Mouse (Mus musculus) C2C12 (cell line): ENCODE measurements around the gene Gif. TPM values are rescaled to one million over a fixed set of nuclear protein-coding genes. Genes with fewer than 3 reads are reported as not detected.

Source experiments
- H3K27me3 ChIP-seq: one replicate; pipeline ENCODE4 v1.6.1; 2011; ENCODE audit not compliant: control insufficient read depth, insufficient read depth, insufficient read length
- H3K36me3 ChIP-seq: one replicate; pipeline ENCODE4 v1.6.1; 2011; ENCODE audit not compliant: control insufficient read depth, insufficient read depth
- H3K4me3 ChIP-seq: one replicate; pipeline ENCODE4 v1.5.1; 2011; ENCODE audit warnings: mild to moderate bottlenecking, control low read depth; ENCODE audit not compliant: poor library complexity, insufficient read depth, severe bottlenecking
- H3K79me2 ChIP-seq: one replicate; pipeline ENCODE4 v1.6.1; 2011; ENCODE audit not compliant: control insufficient read depth, insufficient read depth
- H3K79me3 ChIP-seq: one replicate; pipeline ENCODE4 v1.6.1; 2011; ENCODE audit warnings: low read depth, control low read depth
- H3ac ChIP-seq: one replicate; pipeline ENCODE3; 2011; ENCODE audit warnings: low read depth; ENCODE audit not compliant: control insufficient read depth, insufficient read length
- CEBPB ChIP-seq: IDR thresholded peaks from one replicate; pipeline ENCODE4 v1.6.1; 2011; ENCODE audit warnings: low read depth, mild to moderate bottlenecking, control low read depth, moderate library complexity
- CTCF ChIP-seq: IDR thresholded peaks from one replicate; pipeline ENCODE4 v1.5.1; 2011; ENCODE audit not compliant: control insufficient read depth, insufficient read depth, insufficient read length
- FOSL1 ChIP-seq: IDR thresholded peaks from one replicate; pipeline ENCODE4 v1.8.0; 2011; ENCODE audit warnings: mild to moderate bottlenecking, low read length; ENCODE audit not compliant: poor library complexity, insufficient read depth, severe bottlenecking
- MAX ChIP-seq: IDR thresholded peaks from one replicate; pipeline ENCODE4 v1.6.1; 2011; ENCODE audit warnings: mild to moderate bottlenecking, control low read depth
- MYOD1 ChIP-seq: IDR thresholded peaks from one replicate; pipeline ENCODE4 v1.6.1; 2011; ENCODE audit warnings: low read depth; ENCODE audit not compliant: control insufficient read depth, insufficient read length
- MYOG ChIP-seq: IDR thresholded peaks from one replicate; pipeline ENCODE4 v1.6.1; 2011; ENCODE audit not compliant: control insufficient read depth, insufficient read length; ENCODE audit errors: extremely low read depth
- USF1 ChIP-seq: IDR thresholded peaks from one replicate; pipeline ENCODE4 v1.6.1; 2011; ENCODE audit warnings: low read depth, mild to moderate bottlenecking, control low read depth, moderate library complexity
- long read RNA-seq, 2 experiments: library from polyadenylated mRNA; unstranded; transcript quantifications; one replicate each; pipeline ENCODE4 v2.0.0; 2019 to 2020
- polyA plus RNA-seq: library from polyadenylated mRNA; unstranded; fragments of >200 nt; fragmentation: generic; extraction: Trizol; gene quantifications from one replicate; pipeline ENCODE4 v1.2.1, GENCODE M21; 2012; ENCODE audit warnings: missing spikeins

The Gif gene
- not detected for polyA plus RNA-seq
- long read RNA-seq, experiment 1, result 0 reads
- long read RNA-seq, experiment 2, result 0 reads

GRCm38 (mm10) chr19:11747298-11747697, at the start of gene Gif:
TSS of gene Gif (plus strand) at chr19:11747554.
- Histone ChIP-seq H3ac (no peak within 1 kb of the TSS), H3K36me3 (no peaks in the 10 kb centered on the region), H3K79me2 (no peaks in the 10 kb centered on the region), H3K79me3 (no peaks in the 10 kb centered on the region), H3K27me3 (no peaks in the 10 kb centered on the region), H3K4me3 (no peak within 1 kb of the TSS)
- TF ChIP-seq CTCF (no peak), CEBPB (no peak), MYOG (no peak), MAX (no peak), USF1 (no peak), FOSL1 (no peak), MYOD1 (no peak)

DNA sequence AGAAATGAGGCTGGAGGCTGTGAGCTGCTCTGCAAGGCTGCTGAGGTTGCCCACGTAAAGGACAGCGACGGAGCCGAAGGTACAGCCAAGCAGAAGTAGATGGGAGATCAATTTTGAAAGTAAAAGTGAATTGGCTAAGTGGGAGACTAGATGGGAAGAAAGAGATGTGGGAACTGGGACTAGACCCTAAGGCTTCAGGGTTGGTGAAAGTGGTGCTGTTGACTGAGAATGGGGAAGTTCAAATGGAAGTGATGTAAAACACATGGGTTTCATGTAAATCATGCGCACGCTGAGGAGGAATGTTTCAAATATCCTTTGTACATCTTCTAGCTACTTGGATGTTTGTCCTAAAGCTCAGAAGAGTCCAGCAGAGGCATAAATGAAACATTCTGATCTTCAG, 49.0 kb upstream of the Gif start:
- H3K79me3 ChIP-seq, result no peaks in the 10 kb centered on the region
- no peaks in the 10 kb centered on the region for H3K27me3 ChIP-seq
- H3K4me3 ChIP-seq, result no peak overlapping the region
- TF ChIP-seq CTCF (no peak), FOSL1 (no peak), MAX (no peak), USF1 (no peak), MYOD1 (no peak)
- no peaks in the 10 kb centered on the region for H3K36me3 ChIP-seq
- H3ac ChIP-seq, result no peak overlapping the region
- no peaks in the 10 kb centered on the region for H3K79me2 ChIP-seq

- Histone ChIP-seq H3K79me3 (no peaks in the 10 kb centered on the region), H3K4me3 (no peak overlapping the region), H3K79me2 (no peaks in the 10 kb centered on the region), H3K36me3 (no peaks in the 10 kb centered on the region), H3ac (no peak overlapping the region), H3K27me3 (no peaks in the 10 kb centered on the region)
- TF ChIP-seq CTCF (no peak), MYOD1 (no peak), FOSL1 (no peak), MAX (no peak), USF1 (no peak), CEBPB (no peak), MYOG (no peak)
These were observed 34.9 kb upstream of the Gif start for GRCm38 (mm10) chr19:11712451-11712850.

DNA sequence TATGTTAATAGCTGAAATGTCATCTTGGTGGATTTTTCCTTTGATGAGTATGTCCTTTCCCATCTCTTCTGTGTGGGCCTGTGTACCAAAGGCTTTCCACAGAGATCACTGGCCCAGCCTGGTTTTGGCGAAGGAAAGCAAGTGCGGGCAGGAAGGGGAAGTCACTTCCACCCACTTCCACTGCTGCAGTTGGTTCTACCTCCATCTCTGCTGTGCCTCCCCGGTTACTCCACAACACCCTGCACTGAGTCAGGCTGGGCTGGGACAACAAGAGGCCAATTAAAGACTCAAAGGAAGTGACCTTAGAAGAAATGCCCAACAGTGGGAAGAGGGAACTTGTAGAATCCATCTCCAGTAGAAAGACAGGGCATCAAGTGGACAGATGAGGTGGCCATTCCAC, 27.3 kb upstream of the Gif start:
- H3K27me3 ChIP-seq, result no peaks in the 10 kb centered on the region
- TF ChIP-seq FOSL1, result no peak
- no peak for TF ChIP-seq CTCF
- no peak overlapping the region for H3K4me3 ChIP-seq
- H3K36me3 ChIP-seq, result no peaks in the 10 kb centered on the region
- H3K79me2 ChIP-seq, result no peaks in the 10 kb centered on the region
- H3K79me3 ChIP-seq, result no peaks in the 10 kb centered on the region
- no peak overlapping the region for H3ac ChIP-seq

DNA sequence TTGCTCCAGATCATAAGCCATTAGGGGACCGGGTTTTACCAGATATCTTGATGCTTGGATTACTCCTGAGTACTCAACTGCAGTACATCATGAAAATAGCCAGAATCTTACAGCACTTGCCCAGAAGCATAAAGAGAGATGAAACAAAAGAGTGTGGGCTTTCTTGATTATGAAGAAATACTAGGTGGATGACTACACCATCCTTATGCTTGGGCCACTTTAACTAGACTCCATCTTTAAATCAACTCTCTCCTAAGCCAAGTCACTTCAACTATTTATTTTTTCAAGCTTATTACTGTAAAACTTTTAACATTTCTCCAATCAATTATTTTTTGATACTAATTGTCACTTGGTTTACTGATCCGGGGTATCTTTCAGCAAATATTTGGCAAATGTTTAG, 23.5 kb upstream of the Gif start:
- no peak for TF ChIP-seq CTCF
- TF ChIP-seq USF1, result no peak
- no peak for TF ChIP-seq FOSL1
- TF ChIP-seq CEBPB, result no peak
- no peak for TF ChIP-seq MAX
- TF ChIP-seq MYOD1, result no peak
- no peak for TF ChIP-seq MYOG
- no peaks in the 10 kb centered on the region for H3K36me3 ChIP-seq
- no peaks in the 10 kb centered on the region for H3K79me3 ChIP-seq
- no peak overlapping the region for H3K4me3 ChIP-seq
- no peaks in the 10 kb centered on the region for H3K27me3 ChIP-seq
- no peaks in the 10 kb centered on the region for H3K79me2 ChIP-seq
- no peak overlapping the region for H3ac ChIP-seq

GRCm38 (mm10) chr19:11724275-11724674, 23.1 kb upstream of the Gif start:
- no peak overlapping the region for H3K4me3 ChIP-seq
- no peak overlapping the region for H3ac ChIP-seq
- no peaks in the 10 kb centered on the region for H3K79me2 ChIP-seq
- no peak for TF ChIP-seq CTCF
- no peak for TF ChIP-seq MYOD1
- TF ChIP-seq FOSL1, result no peak
- no peak for TF ChIP-seq USF1
- no peak for TF ChIP-seq MYOG
- no peak for TF ChIP-seq MAX
- no peak for TF ChIP-seq CEBPB
- no peaks in the 10 kb centered on the region for H3K27me3 ChIP-seq
- no peaks in the 10 kb centered on the region for H3K79me3 ChIP-seq
- H3K36me3 ChIP-seq, result no peaks in the 10 kb centered on the region
